Mouse (Mus musculus) liver, adult 2 months (tissue): ENCODE results near the gene Pdxp. TPM values are rescaled to one million over a fixed set of nuclear protein-coding genes. Genes with fewer than 3 reads are reported as not detected.

Source experiments
- DNase-seq: peaks from one replicate; pipeline ENCODE4 v3.0.0-alpha.2; 2011; ENCODE audit warnings: low read depth, low spot score; ENCODE audit errors: extremely low read depth
- H3K27ac ChIP-seq: fragments of 200-500 bp; replicated peaks from 2 replicates; pipeline ENCODE4 v1.5.1; 2012; ENCODE audit warnings: low read depth, mild to moderate bottlenecking, control low read depth, inconsistent platforms, low read length; ENCODE audit not compliant: insufficient read depth
- H3K27me3 ChIP-seq: fragments of 200-500 bp; 2 replicates; pipeline ENCODE4 v1.6.1; 2012; ENCODE audit warnings: mild to moderate bottlenecking, moderate library complexity, low read length, inconsistent platforms; ENCODE audit not compliant: control insufficient read depth, insufficient read depth
- H3K36me3 ChIP-seq: fragments of 200-500 bp; 2 replicates; pipeline ENCODE4 v1.6.1; 2012; ENCODE audit warnings: low read length, inconsistent platforms; ENCODE audit not compliant: control insufficient read depth, insufficient read depth
- H3K4me1 ChIP-seq: fragments of 200-500 bp; 2 replicates; pipeline ENCODE4 v1.6.1; 2011; ENCODE audit warnings: low read length; ENCODE audit not compliant: control insufficient read depth, insufficient read depth
- H3K4me3 ChIP-seq: fragments of 200-500 bp; 2 replicates; pipeline ENCODE4 v1.5.1; 2011; ENCODE audit warnings: low read depth, mild to moderate bottlenecking, control low read depth, low read length, moderate library complexity; ENCODE audit not compliant: insufficient read depth
- H3K79me2 ChIP-seq: fragments of 200-500 bp; 2 replicates; pipeline ENCODE4 v1.6.1; 2012; ENCODE audit warnings: inconsistent platforms, mild to moderate bottlenecking, low read length, moderate library complexity; ENCODE audit not compliant: control insufficient read depth, insufficient read depth
- H3K9ac ChIP-seq: fragments of 200-500 bp; 2 replicates; pipeline ENCODE4 v1.6.1; 2012; ENCODE audit warnings: low read depth, mild to moderate bottlenecking, control low read depth, inconsistent platforms, low read length
- CTCF ChIP-seq: fragments of 200-500 bp; IDR thresholded peaks from 2 replicates; pipeline ENCODE4 v1.5.1; 2011; ENCODE audit warnings: low read depth, low read length, control low read depth
- POLR2A ChIP-seq: fragments of 200-500 bp; IDR thresholded peaks from 2 replicates; pipeline ENCODE4 v1.6.1; 2011; ENCODE audit warnings: low read length, control low read depth; ENCODE audit not compliant: insufficient read depth; ENCODE audit errors: extremely low read depth
- WGBS: fragments of 180-500 bp; shearing (Covaris S2); methylation state at CpG from one replicate; pipeline ENCODE4 v1.1.7; 2018; 5-methylcytosine and 5-hydroxymethylcytosine counted together
- polyA plus RNA-seq: library from polyadenylated mRNA; depleted of rRNA; stranded (reverse); fragments of >200 nt; gene quantifications from 2 replicates; pipeline ENCODE4 v1.2.3, GENCODE M21; 2012
- total RNA-seq: library from RNA; depleted of rRNA; stranded (reverse); fragments of >200 nt; gene quantifications from 2 replicates; pipeline ENCODE4 v1.2.3, GENCODE M21; 2014

Pdxp gene
- total and polyA plus RNA-seq, 2 experiments = 0.37 to 0.62 TPM

DNA sequence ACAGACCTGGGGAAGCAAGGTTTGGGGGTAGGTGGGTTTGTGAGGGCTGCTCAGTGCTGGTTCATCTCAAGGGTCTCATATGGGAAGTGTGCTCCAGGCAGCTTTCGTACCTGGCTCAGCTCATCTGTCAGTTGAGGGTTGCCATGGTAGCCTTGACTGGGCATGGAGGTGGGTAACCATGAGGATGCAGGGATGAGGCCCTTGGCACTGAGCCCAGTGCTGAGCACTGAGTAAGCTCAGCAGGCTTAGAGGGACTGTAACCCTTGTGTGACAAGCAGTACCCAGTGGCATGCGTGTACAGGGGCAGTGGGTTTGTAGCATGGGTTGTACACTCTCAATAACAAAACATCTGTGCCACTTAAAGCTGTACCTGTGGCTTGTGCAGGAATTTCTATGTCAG, 24.2 kb downstream of the Pdxp start:
- Histone ChIP-seq H3K9ac (no peak overlapping the region), H3K4me1 (peaks cover 4% of the 10 kb centered on the region; the same call in 1 of the 2 replicates), H3K27me3 (no peaks in the 10 kb centered on the region), H3K36me3 (no peaks in the 10 kb centered on the region), H3K79me2 (no peaks in the 10 kb centered on the region; the same call in 1 of the 2 replicates), H3K27ac (no peak overlapping the region), H3K4me3 (no peak overlapping the region)
- WGBS = 89% methylated on average over 2 of the region's 2 CpGs
- DNase-seq = no peak
- TF ChIP-seq CTCF = no peak
- TF ChIP-seq POLR2A = no peak

- Histone ChIP-seq H3K27ac (no peak overlapping the region), H3K36me3 (no peaks in the 10 kb centered on the region), H3K79me2 (no peaks in the 10 kb centered on the region), H3K4me1 (peaks cover 2% of the 10 kb centered on the region; the same call in 1 of the 2 replicates), H3K9ac (no peak overlapping the region), H3K27me3 (no peaks in the 10 kb centered on the region), H3K4me3 (no peak overlapping the region)
- TF ChIP-seq POLR2A (no peak), CTCF (no peak)
- no peak for DNase-seq
- 94% methylated on average over 13 of the region's 13 CpGs for WGBS
Measured at GRCm38 (mm10) chr15:78940325-78940724, 26.6 kb downstream of the Pdxp start.

GRCm38 (mm10) chr15:78942663-78943062, 28.9 kb downstream of the Pdxp start:
- peak overlapping the region; percentile 17; the same call in 1 of the 2 replicates for H3K9ac ChIP-seq
- TF ChIP-seq CTCF (peak; percentile 82), POLR2A (no peak)
- no peaks in the 10 kb centered on the region for H3K4me1 ChIP-seq
- no peaks in the 10 kb centered on the region for H3K36me3 ChIP-seq
- peak overlapping the region; percentile 41 for H3K4me3 ChIP-seq
- H3K27ac ChIP-seq = 0 out of 2 replicates have a peak overlapping the region, but pooled peaks have one; percentile 3
- 4% methylated on average over 9 of the region's 9 CpGs for WGBS
- no peaks in the 10 kb centered on the region for H3K79me2 ChIP-seq
- no peaks in the 10 kb centered on the region for H3K27me3 ChIP-seq
- DNase-seq = peak; percentile 74

GRCm38 (mm10) chr15:78946232-78946631, 32.5 kb downstream of the Pdxp start:
- 80% methylated on average over 7 of the region's 7 CpGs for WGBS

DNA sequence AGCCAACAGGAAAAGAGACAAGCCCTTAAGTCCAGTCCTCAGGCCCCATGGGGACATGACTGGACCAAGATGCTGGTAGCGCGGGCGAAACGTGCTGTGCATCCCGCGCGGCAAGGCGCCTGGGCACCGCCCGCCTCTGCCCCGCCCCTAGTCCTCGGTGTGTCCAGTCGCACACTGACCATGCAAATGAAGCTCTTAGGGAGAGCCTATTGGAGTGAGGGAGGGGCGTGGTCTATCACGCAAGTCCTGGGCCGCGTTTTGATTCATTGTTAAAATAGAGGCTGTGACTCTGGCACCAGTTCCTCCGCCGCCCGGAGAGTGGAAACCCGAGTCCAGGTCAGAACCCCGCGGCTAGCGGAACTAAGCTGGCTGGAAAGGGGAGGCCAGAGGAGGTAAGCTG, 33.9 kb downstream of the Pdxp start, which contains the start of gene Triobp:
Triobp (plus strand) TSS at position 68 of the 400 bp plus-strand sequence.
- no peaks in the 10 kb centered on the region for H3K36me3 ChIP-seq
- no peak within 1 kb of the TSS for H3K4me3 ChIP-seq
- TF ChIP-seq CTCF = no peak
- TF ChIP-seq POLR2A = no peak
- under 1% methylated on average over 24 of the region's 24 CpGs for WGBS
- DNase-seq = peak; percentile 92
- H3K79me2 ChIP-seq = no peaks in the 10 kb centered on the region
- H3K9ac ChIP-seq = no peak within 1 kb of the TSS
- H3K27me3 ChIP-seq = no peaks in the 10 kb centered on the region
- no peaks in the 10 kb centered on the region for H3K4me1 ChIP-seq
- no peak within 1 kb of the TSS for H3K27ac ChIP-seq

More at GRCm38 (mm10) chr15:78946232-78946631, 32.5 kb downstream of the Pdxp start:
- Histone ChIP-seq H3K4me1 (no peaks in the 10 kb centered on the region), H3K27me3 (no peaks in the 10 kb centered on the region), H3K9ac (no peak overlapping the region), H3K36me3 (no peaks in the 10 kb centered on the region), H3K79me2 (no peaks in the 10 kb centered on the region), H3K4me3 (no peak overlapping the region), H3K27ac (no peak overlapping the region)
- no peak for DNase-seq
- no peak for TF ChIP-seq POLR2A
- TF ChIP-seq CTCF = no peak

DNA sequence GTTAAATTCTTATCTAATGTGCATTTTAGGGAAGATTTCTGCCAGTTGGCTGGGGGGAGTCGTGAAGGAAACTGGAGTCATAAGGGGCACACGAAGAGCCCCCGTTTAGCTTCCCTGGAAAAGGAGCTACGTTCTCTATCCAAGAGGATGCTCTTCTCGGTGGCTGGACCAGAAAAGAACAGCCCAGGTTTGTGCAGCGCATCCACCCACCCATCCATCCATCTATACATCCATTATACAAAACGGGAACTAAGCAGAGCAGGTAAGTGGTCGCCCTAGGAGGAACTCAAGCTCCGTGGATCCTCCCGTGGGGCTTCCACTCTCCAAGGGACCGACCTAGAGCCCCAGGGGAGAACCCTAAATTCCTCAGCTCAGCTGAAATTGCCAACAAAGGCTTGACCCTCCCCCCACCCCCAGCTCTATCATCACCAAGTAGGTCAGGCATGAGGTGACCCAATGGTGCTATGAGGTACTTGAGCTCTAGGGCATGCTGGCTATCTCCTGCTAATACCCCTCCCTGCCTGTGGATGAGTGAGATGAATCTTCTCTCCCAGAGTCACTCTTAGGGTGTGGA, 34.5 kb downstream of the Pdxp start:
- Histone ChIP-seq H3K27me3 (no peaks in the 10 kb centered on the region), H3K36me3 (no peaks in the 10 kb centered on the region), H3K27ac (no peak overlapping the region), H3K4me3 (no peak overlapping the region), H3K4me1 (no peaks in the 10 kb centered on the region), H3K9ac (no peak overlapping the region), H3K79me2 (no peaks in the 10 kb centered on the region)
- WGBS = 14% methylated on average over 11 of the region's 11 CpGs
- TF ChIP-seq CTCF (no peak), POLR2A (no peak)
- DNase-seq = no peak
